Mouse (Mus musculus) 3134 (cell line): ENCODE data around the gene Usp1.
"Not testable (repeated sequence)": the region's sequence is repeated elsewhere in the genome, so short reads cannot be mapped to it uniquely, and the experiment has no call there.

Experiments used
- DNase-seq: peaks from one replicate; pipeline ENCODE4 v3.0.0-alpha.2; 2011; ENCODE audit warnings: low spot score; ENCODE audit not compliant: insufficient read length; ENCODE audit errors: extremely low read depth

Gene Usp1

DNA sequence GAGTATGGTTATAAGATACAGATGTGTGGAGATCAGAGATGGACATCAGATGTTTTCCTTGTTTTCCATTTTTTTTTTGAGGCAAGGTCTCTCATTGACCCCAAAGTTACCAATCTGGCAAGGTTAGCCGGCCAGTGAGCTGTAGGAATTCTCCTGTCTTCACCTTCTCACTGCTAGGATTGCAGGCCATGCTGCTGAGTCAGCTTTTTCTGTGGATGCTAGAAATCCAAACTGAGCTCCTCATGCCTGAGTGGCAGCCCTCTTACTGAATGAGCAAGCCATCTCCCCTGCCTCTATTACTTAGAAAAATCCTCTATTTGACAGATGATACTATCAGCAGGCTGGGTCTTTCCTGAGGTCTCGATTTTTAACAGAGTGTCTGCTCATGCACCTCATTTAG lies 55.1 kb downstream of the Usp1 start:
- DNase-seq, result no peak

DNA sequence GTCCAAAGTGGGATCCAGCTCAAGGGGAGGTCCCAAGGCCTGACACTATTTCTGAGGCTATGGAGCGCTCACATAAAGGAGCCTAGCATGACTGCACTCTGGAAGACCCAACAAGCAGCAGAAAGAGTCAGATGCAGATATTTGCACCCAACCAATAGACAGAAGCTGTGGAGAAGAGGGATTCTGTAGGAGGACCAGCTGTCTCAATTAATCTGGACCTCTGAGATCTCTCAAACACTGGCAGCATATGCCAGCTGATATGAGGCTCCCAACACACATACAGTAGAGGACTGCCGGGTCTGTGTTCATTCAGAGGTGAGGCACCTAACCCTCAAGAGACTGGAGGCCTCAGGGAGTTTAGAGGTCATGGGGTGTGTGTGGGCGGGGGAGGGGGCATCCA lies 56.4 kb downstream of the Usp1 start:
- DNase-seq, result not testable (repeated sequence)

DNA sequence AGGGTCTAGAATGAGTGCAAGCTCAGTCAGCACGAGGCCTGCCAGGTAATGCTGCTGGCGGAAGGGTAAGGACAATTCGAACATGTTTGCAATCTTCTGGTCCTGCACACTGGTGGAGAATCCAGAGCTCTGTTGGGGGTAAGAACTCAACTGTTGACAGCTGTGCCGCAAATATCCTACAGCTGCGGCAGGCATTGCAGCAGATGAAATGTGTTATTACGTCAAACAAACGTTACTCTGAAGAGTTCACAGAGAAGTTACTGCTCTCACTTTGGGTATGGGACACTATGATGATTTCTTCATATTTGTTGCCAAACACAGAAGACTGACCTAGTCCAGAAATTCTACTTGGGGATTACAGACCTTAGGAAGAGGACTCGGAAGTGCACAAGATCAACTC lies 61.1 kb downstream of the Usp1 start:
- DNase-seq, result no peak
